Mouse (Mus musculus): ENCODE measurements around the gene Eln. TPM values are rescaled to one million over a fixed set of nuclear protein-coding genes. Genes with fewer than 3 reads are reported as not detected.

Gene Eln
- 3.2 TPM for polyA plus RNA-seq (2014; fragmentation: Illumina TruSeq; extraction: RNeasy Lipid Tissue Mini Kit (QIAGEN cat#74804))

GRCm38 (mm10) chr5:134746890-134747511 is at the start of gene Eln:
Eln (minus strand) TSS chr5:134747323.

GRCm38 (mm10) chr5:134688086-134688717 is 58.9 kb downstream of the Eln start, which contains the start of gene Limk1:
Limk1 (minus strand) TSS chr5:134688598.

Other genes starting within 250 kb of the Eln start
- gene Clip2, start 194.9 kb downstream of the Eln start, polyA plus RNA-seq (2014; fragmentation: Illumina TruSeq; extraction: RNeasy Lipid Tissue Mini Kit (QIAGEN cat#74804)), result 0.48 TPM
- not detected for gene Syna, start 187.2 kb downstream of the Eln start, polyA plus RNA-seq (2014; fragmentation: Illumina TruSeq; extraction: RNeasy Lipid Tissue Mini Kit (QIAGEN cat#74804))
- gene Rfc2, start 166.0 kb downstream of the Eln start, polyA plus RNA-seq (2014; fragmentation: Illumina TruSeq; extraction: RNeasy Lipid Tissue Mini Kit (QIAGEN cat#74804)), result 7.3 TPM
- gene Lat2, start 132.3 kb downstream of the Eln start, polyA plus RNA-seq (2014; fragmentation: Illumina TruSeq; extraction: RNeasy Lipid Tissue Mini Kit (QIAGEN cat#74804)), result 2.7 TPM
- gene Eif4h, start 107.8 kb downstream of the Eln start, polyA plus RNA-seq (2014; fragmentation: Illumina TruSeq; extraction: RNeasy Lipid Tissue Mini Kit (QIAGEN cat#74804)), result 115 TPM
- 0.34 TPM for gene Limk1, start 58.7 kb downstream of the Eln start, polyA plus RNA-seq (2014; fragmentation: Illumina TruSeq; extraction: RNeasy Lipid Tissue Mini Kit (QIAGEN cat#74804))
- not detected for gene Tmem270, start 159.4 kb upstream of the Eln start, polyA plus RNA-seq (2014; fragmentation: Illumina TruSeq; extraction: RNeasy Lipid Tissue Mini Kit (QIAGEN cat#74804))
- not detected for gene Cldn13, start 168.2 kb upstream of the Eln start, polyA plus RNA-seq (2014; fragmentation: Illumina TruSeq; extraction: RNeasy Lipid Tissue Mini Kit (QIAGEN cat#74804))
- 10.4 TPM for gene Mettl27, start 185.0 kb upstream of the Eln start, polyA plus RNA-seq (2014; fragmentation: Illumina TruSeq; extraction: RNeasy Lipid Tissue Mini Kit (QIAGEN cat#74804))
- gene Cldn4, start 199.6 kb upstream of the Eln start, polyA plus RNA-seq (2014; fragmentation: Illumina TruSeq; extraction: RNeasy Lipid Tissue Mini Kit (QIAGEN cat#74804)), result not detected
- gene Cldn3, start 238.9 kb upstream of the Eln start, polyA plus RNA-seq (2014; fragmentation: Illumina TruSeq; extraction: RNeasy Lipid Tissue Mini Kit (QIAGEN cat#74804)), result not detected